Mouse (Mus musculus): ENCODE data around the gene 2310022B05Rik. TPM values are rescaled to one million over a fixed set of nuclear protein-coding genes. Genes with fewer than 3 reads are reported as not detected.

The 2310022B05Rik gene
- polyA plus RNA-seq, 1 experiment = 102 TPM

DNA sequence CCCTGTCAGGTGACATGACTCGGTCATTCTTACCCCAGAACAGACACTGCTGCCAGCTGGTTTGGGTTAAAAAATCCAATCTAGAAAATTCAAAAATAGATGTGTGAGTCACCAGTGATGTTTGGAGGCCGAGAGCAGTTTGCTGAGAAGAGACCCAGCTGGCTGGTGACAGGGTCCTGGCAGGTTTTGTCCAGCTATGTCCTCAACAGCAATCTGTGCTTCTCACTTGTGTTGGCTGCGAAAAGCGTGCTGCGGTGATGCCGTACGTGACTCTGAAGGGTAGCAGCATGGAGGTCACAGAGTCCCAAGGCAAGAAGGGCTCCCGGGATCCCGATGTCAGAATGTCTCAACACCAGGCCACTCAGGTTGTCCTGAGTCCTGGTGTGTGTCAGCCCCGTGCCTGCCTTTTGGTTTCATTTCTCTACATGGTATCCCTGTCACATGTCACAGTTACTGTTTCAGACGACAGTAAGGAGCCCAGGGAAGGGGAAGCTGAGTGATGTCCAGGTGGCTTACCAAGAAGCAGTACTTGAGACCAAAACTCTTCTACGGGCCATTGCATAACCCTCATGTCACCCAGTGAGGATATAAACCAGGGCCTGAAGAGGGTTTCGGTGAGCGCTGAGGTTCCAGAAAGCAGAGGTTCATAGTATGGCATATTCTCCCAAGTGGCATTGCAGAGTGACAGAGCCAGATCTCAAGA lies 30.0 kb downstream of the 2310022B05Rik start:
- TF ChIP-seq E2F4 (IDR thresholded peaks at IDR 0.05; ENCODE audit: insufficient read depth) (no peak), USF1 (IDR thresholded peaks at IDR 0.05; ENCODE audit: low read depth) (peak; percentile 34), POLR2AphosphoS2 (IDR thresholded peaks at IDR 0.05; ENCODE audit: insufficient read length, low read depth) (peak; percentile 14), MYOG (IDR thresholded peaks at IDR 0.05; ENCODE audit: control insufficient read depth in 1 of 3, insufficient read depth in 1 of 3, insufficient read length in 2 of 3, low read depth in 2 of 3) (peak in 1 of 3 experiments; percentile 38), MAX (IDR thresholded peaks at IDR 0.05; ENCODE audit: low read depth) (no peak), TCF3 (IDR thresholded peaks at IDR 0.05; ENCODE audit: insufficient read length, low read depth) (no peak), TCF12 (IDR thresholded peaks at IDR 0.05; ENCODE audit: insufficient read depth, poor library complexity, severe bottlenecking) (no peak), REST (IDR thresholded peaks at IDR 0.05; ENCODE audit: insufficient read depth, insufficient read length) (no peak), MYOD1 (IDR thresholded peaks at IDR 0.05; ENCODE audit: control insufficient read depth in 1 of 3, insufficient read length in 2 of 3, low read depth in 2 of 3) (peak in 1 of 3 experiments; percentile 35), CEBPB (IDR thresholded peaks at IDR 0.05; ENCODE audit: insufficient read depth, poor library complexity, severe bottlenecking) (no peak), POLR2A (IDR thresholded peaks at IDR 0.05; ENCODE audit: insufficient read length, low read depth) (no peak), SRF (IDR thresholded peaks at IDR 0.05; ENCODE audit: control insufficient read depth, insufficient read length, low read depth) (no peak)
- no peaks in the 10 kb centered on the region for H3K79me2 ChIP-seq (ENCODE audit: control insufficient read depth, insufficient read depth)
- peaks cover 13% of the 10 kb centered on the region for H3K36me3 ChIP-seq (ENCODE audit: control insufficient read depth, insufficient read depth)
- H3K4me2 ChIP-seq (ENCODE audit: low read depth) = peak overlapping the region; percentile 52
- no peak overlapping the region for H3K4me3 ChIP-seq
- no peaks in the 10 kb centered on the region for H3K27me3 ChIP-seq (ENCODE audit: control insufficient read depth, insufficient read depth, insufficient read length)
- no peak overlapping the region for H3ac ChIP-seq (ENCODE audit: control insufficient read depth, insufficient read length)

DNA sequence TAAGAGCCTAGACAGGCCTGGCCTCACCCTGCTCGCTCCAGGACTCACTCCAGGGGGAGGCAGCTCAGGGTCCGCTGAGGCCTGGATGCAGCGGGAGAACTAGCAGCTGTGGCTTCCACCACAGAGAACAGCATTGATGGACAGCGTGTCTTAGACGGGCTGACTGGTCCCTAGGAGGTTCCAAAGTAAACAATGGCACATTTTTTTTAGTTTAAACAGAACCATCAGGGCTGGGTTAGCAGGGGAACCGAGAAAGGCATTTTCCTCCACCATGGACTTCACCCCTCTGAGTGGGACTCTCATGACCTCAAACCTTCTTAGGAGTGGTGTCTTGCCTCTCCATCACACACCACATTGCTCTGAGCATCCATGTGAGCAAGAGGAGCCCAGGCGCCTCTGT lies 31.2 kb downstream of the 2310022B05Rik start:
- TF ChIP-seq REST (IDR thresholded peaks at IDR 0.05; ENCODE audit: insufficient read depth, insufficient read length) (no peak), CEBPB (IDR thresholded peaks at IDR 0.05; ENCODE audit: insufficient read depth, poor library complexity, severe bottlenecking) (no peak), MAX (IDR thresholded peaks at IDR 0.05; ENCODE audit: low read depth) (no peak), USF1 (IDR thresholded peaks at IDR 0.05; ENCODE audit: low read depth) (no peak), TCF12 (IDR thresholded peaks at IDR 0.05; ENCODE audit: insufficient read depth, poor library complexity, severe bottlenecking) (no peak), MYOD1 (IDR thresholded peaks at IDR 0.05; ENCODE audit: control insufficient read depth in 1 of 3, insufficient read length in 2 of 3, low read depth in 2 of 3) (peak in 2 of 3 experiments; percentile 12 to 73), SRF (IDR thresholded peaks at IDR 0.05; ENCODE audit: control insufficient read depth, insufficient read length, low read depth) (no peak), E2F4 (IDR thresholded peaks at IDR 0.05; ENCODE audit: insufficient read depth) (no peak), MYOG (IDR thresholded peaks at IDR 0.05; ENCODE audit: control insufficient read depth in 1 of 3, insufficient read depth in 1 of 3, insufficient read length in 2 of 3, low read depth in 2 of 3) (peak in 1 of 3 experiments; percentile 50), TCF3 (IDR thresholded peaks at IDR 0.05; ENCODE audit: insufficient read length, low read depth) (no peak), POLR2A (IDR thresholded peaks at IDR 0.05; ENCODE audit: insufficient read length, low read depth) (no peak), POLR2AphosphoS2 (IDR thresholded peaks at IDR 0.05; ENCODE audit: insufficient read length, low read depth) (no peak)

DNA sequence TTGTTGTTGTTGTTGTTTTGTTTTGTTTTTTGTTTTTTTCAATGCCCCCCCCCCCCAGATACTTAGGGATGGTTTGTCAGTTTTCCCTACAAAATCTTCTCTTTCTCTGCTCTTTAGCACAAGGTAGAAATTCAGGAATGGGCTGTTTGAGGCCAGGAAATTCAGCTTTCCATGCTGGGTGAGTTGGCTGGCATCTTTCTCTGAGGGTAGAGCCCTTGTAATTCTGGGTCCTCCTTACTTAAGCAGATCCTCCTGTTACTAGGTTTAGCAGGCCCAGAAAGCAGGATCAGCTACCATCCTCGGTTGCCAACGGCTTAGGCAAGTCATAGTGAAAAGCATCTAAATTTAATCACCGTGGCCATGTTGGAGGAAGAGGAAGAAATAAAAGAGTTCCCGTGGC lies 32.3 kb downstream of the 2310022B05Rik start:
- Histone ChIP-seq H3K4me2 (ENCODE audit: low read depth) (no peak overlapping the region), H3K36me3 (ENCODE audit: control insufficient read depth, insufficient read depth) (peaks cover 3% of the 10 kb centered on the region), H3K4me3 (no peak overlapping the region), H3K79me2 (ENCODE audit: control insufficient read depth, insufficient read depth) (no peaks in the 10 kb centered on the region), H3ac (ENCODE audit: control insufficient read depth, insufficient read length) (no peak overlapping the region), H3K27me3 (ENCODE audit: control insufficient read depth, insufficient read depth, insufficient read length) (no peaks in the 10 kb centered on the region)
- no peak for TF ChIP-seq MYOG (IDR thresholded peaks at IDR 0.05; ENCODE audit: control insufficient read depth in 1 of 3, insufficient read depth in 1 of 3, insufficient read length in 2 of 3, low read depth in 2 of 3)
- TF ChIP-seq REST (IDR thresholded peaks at IDR 0.05; ENCODE audit: insufficient read depth, insufficient read length) = no peak
- TF ChIP-seq USF1 (IDR thresholded peaks at IDR 0.05; ENCODE audit: low read depth) = no peak
- TF ChIP-seq E2F4 (IDR thresholded peaks at IDR 0.05; ENCODE audit: insufficient read depth) = no peak
- no peak for TF ChIP-seq MYOD1 (IDR thresholded peaks at IDR 0.05; ENCODE audit: control insufficient read depth in 1 of 3, insufficient read length in 2 of 3, low read depth in 2 of 3)
- no peak for TF ChIP-seq SRF (IDR thresholded peaks at IDR 0.05; ENCODE audit: control insufficient read depth, insufficient read length, low read depth)
- no peak for TF ChIP-seq TCF12 (IDR thresholded peaks at IDR 0.05; ENCODE audit: insufficient read depth, poor library complexity, severe bottlenecking)
- no peak for TF ChIP-seq POLR2AphosphoS2 (IDR thresholded peaks at IDR 0.05; ENCODE audit: insufficient read length, low read depth)
- TF ChIP-seq MAX (IDR thresholded peaks at IDR 0.05; ENCODE audit: low read depth) = no peak
- TF ChIP-seq TCF3 (IDR thresholded peaks at IDR 0.05; ENCODE audit: insufficient read length, low read depth) = no peak
- no peak for TF ChIP-seq CEBPB (IDR thresholded peaks at IDR 0.05; ENCODE audit: insufficient read depth, poor library complexity, severe bottlenecking)
- no peak for TF ChIP-seq POLR2A (IDR thresholded peaks at IDR 0.05; ENCODE audit: insufficient read length, low read depth)

More for the DNA sequence above, 31.2 kb downstream of the 2310022B05Rik start:
- no peaks in the 10 kb centered on the region for H3K79me2 ChIP-seq (ENCODE audit: control insufficient read depth, insufficient read depth)
- H3K4me2 ChIP-seq (ENCODE audit: low read depth) = no peak overlapping the region
- H3K27me3 ChIP-seq (ENCODE audit: control insufficient read depth, insufficient read depth, insufficient read length) = no peaks in the 10 kb centered on the region
- H3K36me3 ChIP-seq (ENCODE audit: control insufficient read depth, insufficient read depth) = peaks cover 13% of the 10 kb centered on the region
- no peak overlapping the region for H3K4me3 ChIP-seq
- no peak overlapping the region for H3ac ChIP-seq (ENCODE audit: control insufficient read depth, insufficient read length)

DNA sequence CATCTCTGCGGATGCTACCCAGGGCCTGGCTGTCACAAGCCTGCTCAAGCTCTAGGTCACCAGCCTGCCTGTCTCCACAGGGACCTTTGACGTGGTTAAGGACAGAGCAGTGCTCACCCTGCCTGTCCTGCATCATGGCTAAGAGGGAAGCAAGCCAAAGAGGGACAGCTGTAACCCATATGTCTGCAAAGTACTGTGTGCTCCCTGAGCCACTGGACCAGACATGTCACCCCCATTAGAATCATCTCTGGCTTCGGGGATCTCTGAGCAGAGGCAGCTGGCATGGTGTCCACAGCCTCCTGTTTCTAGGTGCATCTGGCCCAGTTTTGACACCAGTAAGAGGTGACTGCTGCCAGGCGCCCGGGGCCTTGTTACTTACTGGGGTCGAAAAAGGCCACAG lies 32.7 kb downstream of the 2310022B05Rik start:
- H3K4me3 ChIP-seq = no peak overlapping the region
- no peak overlapping the region for H3ac ChIP-seq (ENCODE audit: control insufficient read depth, insufficient read length)
- no peak overlapping the region for H3K4me2 ChIP-seq (ENCODE audit: low read depth)
- H3K79me2 ChIP-seq (ENCODE audit: control insufficient read depth, insufficient read depth) = no peaks in the 10 kb centered on the region
- H3K36me3 ChIP-seq (ENCODE audit: control insufficient read depth, insufficient read depth) = peaks cover 2% of the 10 kb centered on the region
- no peak for TF ChIP-seq USF1 (IDR thresholded peaks at IDR 0.05; ENCODE audit: low read depth)
- peak in 2 of 3 experiments; percentile 28 to 65 for TF ChIP-seq MYOD1 (IDR thresholded peaks at IDR 0.05; ENCODE audit: control insufficient read depth in 1 of 3, insufficient read length in 2 of 3, low read depth in 2 of 3)
- TF ChIP-seq MYOG (IDR thresholded peaks at IDR 0.05; ENCODE audit: control insufficient read depth in 1 of 3, insufficient read depth in 1 of 3, insufficient read length in 2 of 3, low read depth in 2 of 3) = peak; percentile 16 to 72 (median 24)
- no peaks in the 10 kb centered on the region for H3K27me3 ChIP-seq (ENCODE audit: control insufficient read depth, insufficient read depth, insufficient read length)
